Mouse (Mus musculus) urinary bladder, postnatal 10 days (tissue): Measurements from ENCODE around the gene Col1a2.

Experiments used
- DNase-seq: peaks from one replicate; pipeline ENCODE4 v3.0.0; 2022; ENCODE audit warnings: low spot score

The Col1a2 gene

DNA sequence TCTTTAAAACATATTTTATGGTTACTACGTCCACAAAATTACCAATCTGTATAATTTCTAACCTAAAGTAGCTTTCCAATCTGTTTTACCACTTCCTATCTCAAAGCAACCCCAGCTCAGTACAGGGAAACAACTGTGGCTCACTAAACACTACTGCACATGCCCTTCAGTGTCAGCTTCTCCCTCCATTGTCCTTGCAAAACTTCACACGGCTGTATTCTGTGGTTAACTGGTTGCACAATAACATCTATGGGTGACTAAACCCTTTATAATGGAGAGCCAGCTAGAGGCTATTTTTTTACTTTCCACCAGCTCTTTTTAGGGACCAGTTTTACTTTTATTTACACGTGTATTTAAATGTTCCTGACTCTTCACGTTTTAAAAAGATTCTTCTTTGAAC, 83.3 kb downstream of the Col1a2 start:
- DNase-seq: no peak

DNA sequence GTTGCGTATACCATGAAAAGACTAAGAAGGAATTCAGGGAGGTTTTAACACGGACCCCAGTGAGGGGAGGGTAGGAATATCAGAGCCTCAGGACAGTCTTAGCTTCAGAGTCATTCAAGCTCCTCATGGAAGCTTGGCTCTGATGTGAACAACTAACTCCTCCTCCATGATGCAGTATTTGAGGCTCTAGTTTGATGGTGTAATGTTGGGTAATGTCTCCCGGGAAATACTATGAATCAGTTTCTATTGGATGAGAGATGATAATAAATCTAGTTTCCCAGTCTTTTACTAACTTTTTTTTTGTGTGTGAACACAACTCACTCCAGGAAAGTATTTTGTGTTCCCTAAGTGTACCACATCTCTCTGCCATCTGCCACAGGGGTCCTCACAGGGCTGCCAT, 84.1 kb downstream of the Col1a2 start:
- DNase-seq: no peak

DNA sequence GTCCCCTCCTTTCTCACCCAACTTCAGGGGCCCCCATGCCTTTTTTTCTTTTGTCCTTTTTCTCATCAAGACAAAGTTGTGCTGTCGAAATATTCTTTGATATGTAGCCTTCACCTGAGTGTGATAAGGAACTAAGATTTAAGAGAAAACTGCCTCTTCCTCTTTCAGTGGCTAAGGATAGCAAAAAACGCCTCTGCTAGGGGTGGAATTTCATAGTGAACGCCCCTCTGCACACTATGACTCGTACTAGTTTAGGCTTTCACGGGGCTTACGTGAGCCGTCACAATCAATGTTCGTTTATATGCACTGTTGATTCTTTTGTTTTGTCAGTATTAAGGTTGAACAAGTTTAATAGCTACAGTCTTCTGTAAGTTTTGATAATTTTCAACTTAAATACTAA, 85.5 kb downstream of the Col1a2 start:
- DNase-seq: no peak
